Comparison of ENCODE assay signal across 1 mouse cellular context in the genomic region with DNA sequence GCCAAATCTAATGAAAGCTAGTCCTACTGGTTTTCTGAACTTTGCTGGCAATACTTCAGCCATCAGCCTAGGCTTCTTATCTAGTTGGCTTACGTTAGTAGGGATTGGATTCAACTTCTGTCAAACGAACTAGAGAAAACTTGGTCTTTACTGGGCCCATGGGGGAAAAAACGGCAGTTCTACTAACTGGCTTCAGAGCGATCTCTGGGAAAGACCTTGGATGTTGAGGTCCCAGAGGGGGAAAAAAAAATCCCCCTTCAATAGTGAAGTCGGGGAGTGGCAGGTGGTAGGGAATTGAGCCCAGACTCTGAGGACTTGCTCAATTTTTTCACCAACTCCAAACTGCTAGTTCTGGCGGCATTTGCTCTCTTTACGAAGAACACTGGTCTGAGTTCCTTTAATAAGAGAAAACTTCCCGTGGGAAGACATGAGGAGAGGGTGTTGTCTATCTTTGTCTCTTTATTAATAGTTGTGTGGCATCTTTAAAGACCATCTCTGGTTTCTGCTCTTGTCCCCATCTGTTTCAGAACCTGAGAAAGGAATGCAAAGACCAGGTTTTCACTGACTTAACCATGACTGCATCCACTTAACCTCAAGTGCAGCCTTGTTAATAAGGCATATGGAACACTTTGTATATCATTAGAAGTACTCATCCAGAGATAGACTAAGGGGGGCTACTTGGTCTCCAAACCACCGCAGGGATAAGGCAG.
TF ChIP-seq lines count a peak whose summit lies in the region.

No protein-coding gene starts in this region.

TF ChIP-seq in CH12.LX, 34 proteins besides CTCF, POLR2A, EP300 and RAD21:
- TF ChIP-seq ETS1 (conservative IDR thresholded peaks at IDR 0.05; ENCODE audit: low read depth, low read length) (no peak), POLR2AphosphoS2 (IDR thresholded peaks at IDR 0.05; ENCODE audit: low read depth, low read length) (no peak), USF1 (IDR thresholded peaks at IDR 0.05; ENCODE audit: low read depth, low read length) (no peak), CHD2 (IDR thresholded peaks at IDR 0.05; ENCODE audit: low read length) (no peak), USF2 (conservative IDR thresholded peaks at IDR 0.05; ENCODE audit: low read depth, low read length) (no peak)
